Mouse (Mus musculus) lung, embryonic 14.5 days (tissue): ENCODE measurements at regions not wholly inside any gene's neighbourhood (a gene's known extent, or its start where the extent isn't known, plus 50 kb on each side); places are given as distances from the start of the nearest gene placed in this dataset.
A peak's percentile ranks its signal among the peaks of the same experiment; 100 is the strongest.

ENCODE experiments used
- ATAC-seq: fragments of 200-750 bp; cut with Nextera tagmentation; 2 replicates; pipeline ENCODE4 v1.8.0; 2017; ENCODE audit warnings: mild to moderate bottlenecking, moderate TSS enrichment, moderate library complexity; ENCODE audit not compliant: insufficient read depth
- DNase-seq: peaks from one replicate; pipeline ENCODE4 v3.0.0-alpha.2; 2015
- H3K27ac ChIP-seq: fragments of 300-500 bp; sonication (generic); 2 replicates; pipeline ENCODE4 v1.5.1; 2014; ENCODE audit warnings: low read depth, mild to moderate bottlenecking, moderate library complexity
- H3K27me3 ChIP-seq: fragments of 300-500 bp; sonication (generic); 2 replicates; pipeline ENCODE4 v1.6.1; 2014; ENCODE audit warnings: low read length, control low read depth; ENCODE audit not compliant: insufficient read depth
- H3K36me3 ChIP-seq: fragments of 300-500 bp; sonication (generic); 2 replicates; pipeline ENCODE4 v1.6.1; 2014; ENCODE audit warnings: control low read depth; ENCODE audit not compliant: insufficient read depth
- H3K4me1 ChIP-seq: fragments of 300-500 bp; sonication (generic); 2 replicates; pipeline ENCODE4 v1.6.1; 2014; ENCODE audit warnings: antibody characterized with exemption, control low read depth; ENCODE audit not compliant: insufficient read depth
- H3K4me2 ChIP-seq: fragments of 300-500 bp; sonication (generic); 2 replicates; pipeline ENCODE4 v1.6.1; 2014; ENCODE audit warnings: mild to moderate bottlenecking
- H3K4me3 ChIP-seq: fragments of 300-500 bp; sonication (generic); 2 replicates; pipeline ENCODE4 v1.5.1; 2014; ENCODE audit warnings: low read depth, low read length
- H3K9ac ChIP-seq: fragments of 300-500 bp; sonication (generic); 2 replicates; pipeline ENCODE4 v1.6.1; 2014
- H3K9me3 ChIP-seq: fragments of 300-500 bp; sonication (generic); 2 replicates; pipeline ENCODE4 v1.6.1; 2016; ENCODE audit warnings: low read depth, low read length, control low read depth
- CTCF ChIP-seq: IDR thresholded peaks from 2 replicates; pipeline ENCODE4 v1.5.1; 2016; ENCODE audit warnings: antibody characterized with exemption, low read depth
- WGBS: fragments of 180-500 bp; shearing (Covaris S2); extraction: QIAGEN DNeasy Blood & Tissue Kit; methylation state at CpG from one replicate; pipeline ENCODE4 v1.1.7; 2014; 5-methylcytosine and 5-hydroxymethylcytosine counted together

GRCm38 (mm10) chr4:135020262-135020991 lies 89.7 kb downstream of the Syf2 start:
- Histone ChIP-seq H3K27me3 (no peaks in the 10 kb centered on the region), H3K9me3 (no peaks in the 10 kb centered on the region), H3K27ac (no peak overlapping the region), H3K4me3 (no peak overlapping the region), H3K4me1 (no peaks in the 10 kb centered on the region), H3K4me2 (no peak overlapping the region), H3K9ac (no peak overlapping the region), H3K36me3 (no peaks in the 10 kb centered on the region)
- DNase-seq = no peak
- ATAC-seq = no peak
- no peak for TF ChIP-seq CTCF
- 79% methylated on average over 8 of the region's 8 CpGs for WGBS

- 88% methylated on average over 5 of the region's 5 CpGs for WGBS
- H3K4me2 ChIP-seq = no peak overlapping the region
These were observed 92.5 kb downstream of the Syf2 start for GRCm38 (mm10) chr4:135023200-135023599.

GRCm38 (mm10) chr4:135025802-135026201 lies 94.7 kb upstream of the Runx3 start:
- peak overlapping the region; percentile 38 for H3K4me2 ChIP-seq
- no peak for ATAC-seq
- H3K27ac ChIP-seq = no peak overlapping the region
- no peaks in the 10 kb centered on the region for H3K4me1 ChIP-seq
- no peaks in the 10 kb centered on the region for H3K9me3 ChIP-seq
- TF ChIP-seq CTCF = no peak
- no peaks in the 10 kb centered on the region for H3K27me3 ChIP-seq
- no peak overlapping the region for H3K4me3 ChIP-seq
- 32% methylated on average over 18 of the region's 18 CpGs for WGBS
- H3K9ac ChIP-seq = no peak overlapping the region
- no peak for DNase-seq
- H3K36me3 ChIP-seq = no peaks in the 10 kb centered on the region

More at GRCm38 (mm10) chr4:135023200-135023599, 92.5 kb downstream of the Syf2 start:
- ATAC-seq (no peak), DNase-seq (no peak)
- Histone ChIP-seq H3K4me1 (no peaks in the 10 kb centered on the region), H3K27me3 (no peaks in the 10 kb centered on the region), H3K36me3 (no peaks in the 10 kb centered on the region), H3K27ac (no peak overlapping the region), H3K9ac (no peak overlapping the region), H3K4me3 (no peak overlapping the region), H3K9me3 (no peaks in the 10 kb centered on the region)
- peak; percentile 52 for TF ChIP-seq CTCF

- Histone ChIP-seq H3K4me3 (no peak overlapping the region), H3K27ac (no peak overlapping the region), H3K9ac (no peak overlapping the region), H3K4me1 (no peaks in the 10 kb centered on the region), H3K9me3 (no peaks in the 10 kb centered on the region), H3K4me2 (no peak overlapping the region), H3K36me3 (no peaks in the 10 kb centered on the region), H3K27me3 (no peaks in the 10 kb centered on the region)
- ATAC-seq = no peak
- TF ChIP-seq CTCF = no peak
- DNase-seq = no peak
- WGBS = 53% methylated on average over 8 of the region's 8 CpGs
These were observed 93.3 kb upstream of the Runx3 start for GRCm38 (mm10) chr4:135027136-135027535.

- no peak for DNase-seq
- Histone ChIP-seq H3K4me2 (no peak overlapping the region), H3K4me3 (no peak overlapping the region), H3K9me3 (no peaks in the 10 kb centered on the region), H3K36me3 (no peaks in the 10 kb centered on the region), H3K9ac (no peak overlapping the region), H3K27me3 (no peaks in the 10 kb centered on the region), H3K4me1 (no peaks in the 10 kb centered on the region), H3K27ac (no peak overlapping the region)
- WGBS = 85% methylated on average over 2 of the region's 2 CpGs
- no peak for ATAC-seq
- TF ChIP-seq CTCF = no peak
These were observed 90.7 kb upstream of the Runx3 start for GRCm38 (mm10) chr4:135029723-135030122.

- ATAC-seq = no peak
- 35% methylated on average over 9 of the region's 9 CpGs for WGBS
- no peaks in the 10 kb centered on the region for H3K9me3 ChIP-seq
These were observed 88.0 kb upstream of the Runx3 start for GRCm38 (mm10) chr4:135032461-135032860.

GRCm38 (mm10) chr4:135033302-135033701 lies 87.2 kb upstream of the Runx3 start:
- WGBS = 63% methylated on average over 8 of the region's 8 CpGs

More at GRCm38 (mm10) chr4:135032461-135032860, 88.0 kb upstream of the Runx3 start:
- no peaks in the 10 kb centered on the region for H3K4me1 ChIP-seq
- H3K36me3 ChIP-seq = no peaks in the 10 kb centered on the region
- H3K9ac ChIP-seq = no peak overlapping the region
- no peak overlapping the region for H3K4me3 ChIP-seq
- no peak overlapping the region for H3K4me2 ChIP-seq
- TF ChIP-seq CTCF = no peak
- DNase-seq = no peak
- H3K27me3 ChIP-seq = no peaks in the 10 kb centered on the region
- no peak overlapping the region for H3K27ac ChIP-seq

More at GRCm38 (mm10) chr4:135033302-135033701, 87.2 kb upstream of the Runx3 start:
- no peaks in the 10 kb centered on the region for H3K9me3 ChIP-seq
- no peak overlapping the region for H3K4me2 ChIP-seq
- no peaks in the 10 kb centered on the region for H3K4me1 ChIP-seq
- H3K27ac ChIP-seq = no peak overlapping the region
- no peaks in the 10 kb centered on the region for H3K36me3 ChIP-seq
- ATAC-seq (no peak), DNase-seq (peak; percentile 23)
- no peaks in the 10 kb centered on the region for H3K27me3 ChIP-seq
- no peak overlapping the region for H3K9ac ChIP-seq
- TF ChIP-seq CTCF = no peak
- no peak overlapping the region for H3K4me3 ChIP-seq
